Mouse (Mus musculus) ES-CJ7 (cell line): ENCODE measurements around the gene Cldn4.
A peak's percentile ranks its signal among the peaks of the same experiment; 100 is the strongest.
"Not testable (repeated sequence)": the region's sequence is repeated elsewhere in the genome, so short reads cannot be mapped to it uniquely, and the experiment has no call there.

Experiments used
- DNase-seq: peaks from one replicate; pipeline ENCODE4 v3.0.0; 2011; ENCODE audit warnings: low read depth, low spot score

The Cldn4 gene

GRCm38 (mm10) chr5:134964655-134965054, 17.9 kb upstream of the Cldn4 start:
- DNase-seq: not testable (repeated sequence)

DNA sequence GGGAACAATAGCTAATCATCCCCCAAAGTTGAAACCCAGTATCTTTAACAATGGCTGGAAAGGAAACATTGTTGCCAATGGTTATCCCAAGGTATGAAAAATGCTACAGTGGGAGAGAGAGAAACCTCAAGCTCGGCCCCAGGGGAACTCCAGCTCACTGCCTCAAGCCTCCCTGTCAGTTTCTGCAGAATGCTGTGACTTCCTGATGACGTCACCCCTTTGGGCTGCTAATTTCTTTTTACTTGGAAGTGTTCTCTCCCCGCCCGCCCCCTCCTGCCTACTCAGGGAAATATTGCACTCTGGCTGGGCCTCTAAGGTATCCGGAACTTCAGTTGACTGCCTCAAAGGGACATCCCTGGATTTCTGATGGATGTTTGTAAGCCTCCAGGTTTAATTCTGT, 16.8 kb upstream of the Cldn4 start:
- peak; percentile 61 for DNase-seq

- DNase-seq: no peak
Measured at GRCm38 (mm10) chr5:134961519-134961918, 14.8 kb upstream of the Cldn4 start.

- no peak for DNase-seq
Measured at GRCm38 (mm10) chr5:134960430-134960829, 13.7 kb upstream of the Cldn4 start.

- DNase-seq: no peak
Measured at GRCm38 (mm10) chr5:134959114-134959513, 12.4 kb upstream of the Cldn4 start.

GRCm38 (mm10) chr5:134955491-134955890, 8.8 kb upstream of the Cldn4 start:
- no peak for DNase-seq

- peak; percentile 61 for DNase-seq
Measured at GRCm38 (mm10) chr5:134951053-134951884, 4.5 kb upstream of the Cldn4 start.

DNA sequence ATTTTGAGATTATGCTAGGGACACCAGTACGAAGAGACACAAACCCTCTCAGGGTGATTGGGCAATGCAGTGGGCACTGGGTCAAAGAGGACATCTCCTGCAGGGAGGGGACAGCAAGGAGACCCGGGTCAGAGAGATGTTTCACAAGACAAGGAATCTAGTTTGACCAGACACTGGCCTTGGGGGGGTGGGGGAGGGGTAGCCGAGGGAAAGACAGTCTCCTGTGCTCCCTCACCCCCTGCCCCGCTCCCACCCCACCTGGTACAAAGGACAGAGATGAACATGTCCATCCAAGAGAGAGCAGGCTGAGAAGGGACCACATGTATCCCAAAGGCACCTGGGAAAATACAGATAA, 1.3 kb upstream of the Cldn4 start:
- DNase-seq: no peak

DNA sequence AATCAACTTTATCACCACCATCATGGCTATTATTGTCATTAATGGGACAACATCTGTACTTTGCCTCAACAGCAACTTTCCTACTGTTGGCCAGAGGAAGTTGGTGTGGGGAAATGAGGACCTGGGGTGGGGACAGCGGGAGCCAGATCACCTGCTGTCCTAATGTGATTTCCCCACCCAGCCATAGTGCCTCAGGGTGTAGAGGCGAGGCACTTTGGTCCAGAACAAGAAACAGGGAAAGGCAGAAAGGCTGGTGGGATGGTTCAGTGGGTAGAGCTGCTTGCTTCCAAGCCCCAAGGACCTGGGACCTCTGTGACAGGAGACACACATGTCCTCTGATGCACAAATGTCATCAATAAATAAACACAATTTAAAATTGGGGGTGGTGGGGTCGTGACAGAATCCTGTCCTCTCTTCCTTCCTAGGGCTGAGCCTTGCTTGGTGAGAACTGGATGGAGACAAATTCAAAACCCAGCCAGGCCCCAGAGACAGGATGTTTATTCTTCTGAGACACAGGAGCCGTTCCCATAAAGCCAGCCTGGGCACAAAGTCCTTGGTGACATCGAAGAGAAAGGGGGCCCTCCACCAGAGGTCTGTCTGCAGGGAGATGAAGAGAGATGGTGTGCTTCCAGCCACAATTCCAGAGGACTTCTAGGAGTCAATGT, 818 bp upstream of the Cldn4 start:
- no peak for DNase-seq

- no peak for DNase-seq
Measured at GRCm38 (mm10) chr5:134946063-134946856, 474 bp downstream of the Cldn4 start.

GRCm38 (mm10) chr5:134945266-134945959, 1.3 kb downstream of the Cldn4 start:
- peak; percentile 95 for DNase-seq

DNA sequence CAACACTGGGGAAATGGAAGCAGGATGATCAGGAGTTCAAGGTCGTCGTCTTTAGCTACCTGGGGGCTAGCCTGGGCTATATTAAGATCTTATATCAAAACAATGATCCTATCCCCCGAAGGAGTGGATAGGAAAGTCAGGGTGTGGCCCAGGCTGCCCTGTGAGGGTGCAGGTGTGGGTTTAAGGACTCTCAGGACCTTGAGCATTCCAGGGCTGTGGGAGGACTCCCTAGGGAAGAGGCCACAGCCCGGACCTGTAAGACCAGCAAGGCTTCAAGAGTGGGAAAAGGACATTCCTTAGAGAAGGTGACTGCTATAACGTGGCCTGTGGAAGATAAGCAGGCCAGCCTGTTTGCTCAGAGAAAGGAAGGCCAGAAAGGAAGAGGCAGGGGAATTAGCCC, 2.6 kb downstream of the Cldn4 start:
- peak; percentile 65 for DNase-seq

GRCm38 (mm10) chr5:134942740-134943139, 4.0 kb downstream of the Cldn4 start:
- peak; percentile 93 for DNase-seq

- peak; percentile 99 for DNase-seq
Measured at GRCm38 (mm10) chr5:134941472-134942209, 5.1 kb downstream of the Cldn4 start.

- not testable (repeated sequence) for DNase-seq
Measured at GRCm38 (mm10) chr5:134939554-134939953, 7.2 kb downstream of the Cldn4 start.

GRCm38 (mm10) chr5:134939069-134939468, 7.7 kb downstream of the Cldn4 start:
- no peak for DNase-seq

GRCm38 (mm10) chr5:134936626-134937185, 10.0 kb downstream of the Cldn4 start:
- no peak for DNase-seq

DNA sequence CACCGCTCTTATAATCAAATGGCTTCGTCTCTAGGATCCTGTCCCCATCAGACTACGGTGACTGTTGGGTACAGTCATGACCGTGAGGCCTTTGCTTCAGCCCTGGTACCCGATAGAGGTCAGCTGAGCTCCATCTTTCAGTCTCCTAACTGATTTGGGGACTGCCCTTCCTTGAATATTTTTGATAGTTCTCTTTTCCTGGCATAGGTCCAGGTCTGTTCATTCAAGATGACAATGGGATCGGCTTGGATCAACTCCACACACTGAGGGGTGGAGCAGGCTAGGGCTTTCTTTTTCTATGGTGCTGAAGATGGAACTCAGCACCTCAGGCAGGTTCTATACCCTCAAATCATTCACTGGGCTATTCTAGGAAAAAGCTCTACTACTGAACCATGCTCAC, 10.7 kb downstream of the Cldn4 start:
- no peak for DNase-seq

DNA sequence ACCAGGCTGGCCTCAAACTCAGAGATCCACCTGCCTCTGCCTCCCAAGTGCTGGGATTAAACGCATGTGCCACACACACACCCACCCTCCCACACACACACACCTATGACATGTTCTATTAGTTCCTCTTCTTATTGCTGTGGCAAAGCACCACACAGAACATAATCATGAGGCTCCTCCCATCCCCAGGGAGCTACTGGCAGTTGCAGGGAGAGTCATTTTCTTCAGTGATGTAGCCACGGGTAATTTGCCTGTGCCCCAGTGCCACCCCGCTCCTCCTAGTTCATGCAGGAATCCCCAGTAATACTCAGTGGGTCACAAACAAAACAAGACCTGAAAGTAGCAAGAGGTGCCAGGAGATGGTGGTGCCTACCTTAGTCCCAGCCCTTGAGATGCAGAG, 12.1 kb downstream of the Cldn4 start:
- no peak for DNase-seq

DNA sequence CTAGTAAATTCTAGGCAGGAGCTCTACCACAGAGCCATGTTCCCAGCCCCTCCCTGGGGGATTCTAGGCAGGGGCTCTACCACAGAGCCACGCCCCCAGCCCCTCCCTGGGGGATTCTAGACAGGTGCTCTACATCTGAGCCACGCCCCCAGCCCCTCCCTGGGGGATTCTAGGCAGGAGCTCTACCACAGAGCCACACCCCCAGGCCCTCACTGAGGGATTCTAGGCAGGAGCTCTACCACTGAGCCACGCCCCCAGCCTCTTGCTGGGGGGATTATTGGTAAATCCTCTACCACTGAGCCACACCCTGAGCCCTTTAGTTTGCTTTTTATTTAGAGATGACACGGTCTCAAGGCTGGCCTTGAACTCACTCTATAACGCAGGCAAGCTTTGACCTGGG, 13.0 kb downstream of the Cldn4 start:
- DNase-seq: peak; percentile 57

GRCm38 (mm10) chr5:134933281-134933680, 13.5 kb downstream of the Cldn4 start:
- no peak for DNase-seq
